Mouse (Mus musculus) layer of hippocampus, adult 9-11 months (tissue): ENCODE measurements at regions not wholly inside any gene's neighbourhood (a gene's known extent, or its start where the extent isn't known, plus 50 kb on each side); places are given as distances from the start of the nearest gene placed in this dataset.

ENCODE experiments used
- DNase-seq: peaks from one replicate; pipeline ENCODE4 v3.0.0; 2022

DNA sequence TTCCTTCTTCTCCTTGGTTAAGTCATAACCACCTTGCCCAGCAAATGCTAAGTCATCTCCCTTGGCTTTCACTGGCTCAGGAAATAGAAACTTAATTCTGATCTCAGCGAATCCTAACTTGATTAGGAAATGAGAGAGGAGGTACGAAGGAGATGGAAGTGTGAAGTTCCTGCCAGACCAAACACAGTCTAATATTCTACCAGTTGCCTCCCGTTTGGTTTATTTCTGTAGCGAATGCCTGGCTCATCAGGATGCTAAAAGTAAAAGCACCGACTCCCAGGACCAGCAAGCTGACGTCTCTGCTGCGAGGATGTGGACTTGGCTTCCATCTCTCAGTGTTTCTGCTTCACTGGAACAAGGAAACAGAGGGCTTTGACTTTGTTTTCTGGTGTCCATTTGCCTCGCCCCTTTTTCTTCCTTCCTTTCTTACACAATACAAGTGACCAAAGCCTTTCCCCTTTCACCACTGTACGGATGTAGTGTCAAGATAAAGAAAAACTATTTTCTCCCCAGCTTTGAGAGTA, 204.3 kb downstream of the Dusp6 start:
- DNase-seq, result no peak

- no peak for DNase-seq
Observed at GRCm38 (mm10) chr10:99468971-99469370, 205.9 kb downstream of the Dusp6 start.

- no peak for DNase-seq
Observed at GRCm38 (mm10) chr10:99471832-99472497, 208.9 kb downstream of the Dusp6 start.

- DNase-seq, result no peak
Observed at GRCm38 (mm10) chr10:99472806-99473205, 209.8 kb downstream of the Dusp6 start.

DNA sequence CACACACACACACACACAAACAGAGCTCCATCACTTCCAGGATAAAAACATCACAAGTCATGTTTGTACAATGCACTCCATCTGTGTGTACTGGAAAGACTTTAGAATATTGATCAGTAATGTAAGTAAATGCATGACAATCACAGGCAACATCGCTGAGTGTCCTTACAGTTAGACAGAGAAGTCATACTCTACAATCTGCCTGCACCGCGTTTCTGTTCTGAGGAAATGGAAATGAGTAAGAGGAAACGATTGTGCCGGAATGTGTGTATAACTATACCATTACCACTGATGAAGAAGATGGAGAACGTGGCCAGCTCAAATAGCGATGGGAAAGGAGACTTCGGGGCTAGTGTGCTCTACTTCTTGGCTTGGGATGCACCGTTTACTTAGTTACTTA, 210.7 kb downstream of the Dusp6 start:
- DNase-seq, result no peak

DNA sequence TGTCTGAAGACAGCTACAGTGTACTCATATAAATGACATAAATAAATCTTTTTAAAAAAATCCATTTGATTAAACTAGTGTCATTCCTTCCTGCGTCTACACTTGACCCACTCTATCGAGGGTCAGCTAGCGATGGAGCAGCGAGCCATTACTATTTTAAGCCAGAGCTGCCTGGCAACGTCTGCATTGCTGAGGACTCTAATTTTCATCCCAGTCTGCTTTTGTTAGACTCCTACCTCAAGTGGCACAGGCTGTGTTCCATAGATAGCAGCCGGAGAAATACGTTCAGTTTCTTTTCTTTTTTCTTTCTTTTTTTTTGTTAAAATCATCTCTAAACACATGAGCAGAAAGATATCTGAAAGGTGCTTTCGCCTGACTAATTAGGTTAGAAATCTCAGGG, 211.5 kb downstream of the Dusp6 start:
- DNase-seq, result no peak

- no peak for DNase-seq
Observed at GRCm38 (mm10) chr10:99476214-99476613, 213.2 kb downstream of the Dusp6 start.

GRCm38 (mm10) chr10:99476776-99477175, 213.7 kb downstream of the Dusp6 start:
- no peak for DNase-seq

DNA sequence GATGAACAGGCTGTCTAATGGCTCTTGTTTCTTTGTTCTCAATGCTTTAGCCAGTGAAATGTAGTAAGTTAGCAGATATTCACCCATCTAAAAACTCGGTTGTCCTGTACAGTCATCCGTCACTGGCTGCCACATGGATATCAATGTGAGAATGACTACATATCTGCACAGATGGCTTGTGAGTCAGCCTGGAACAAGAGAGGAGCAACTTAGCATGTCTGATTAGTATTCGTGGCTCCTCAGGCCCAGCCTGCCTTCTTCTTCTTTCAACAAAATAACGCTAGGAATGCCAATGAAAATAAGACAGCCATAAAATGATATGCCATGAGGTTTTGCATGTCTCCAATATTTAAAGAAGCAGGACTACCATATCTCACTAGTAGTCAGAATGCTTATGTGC, 217.5 kb downstream of the Dusp6 start:
- peak; percentile 83 for DNase-seq

DNA sequence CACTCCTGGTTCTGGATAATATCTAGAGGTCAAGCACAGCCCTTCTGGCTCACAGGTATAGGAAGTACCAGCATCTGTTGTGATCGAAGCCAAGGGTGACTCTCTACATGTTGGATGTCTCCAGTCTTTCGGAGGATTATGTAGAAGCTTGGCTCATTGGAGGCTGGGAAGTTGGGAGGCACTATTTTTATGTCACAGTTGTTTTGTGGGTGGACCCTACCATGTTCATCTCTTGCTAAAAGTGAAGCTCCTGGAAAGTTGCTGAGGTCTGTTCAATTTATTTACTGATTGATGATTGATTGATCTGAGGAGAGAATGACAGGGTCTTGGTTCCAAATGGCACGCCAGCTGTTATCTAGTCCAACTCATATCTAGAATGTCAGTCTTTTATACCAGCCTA, 219.0 kb downstream of the Dusp6 start:
- DNase-seq, result peak; percentile 40

- DNase-seq, result peak; percentile 41
Observed at GRCm38 (mm10) chr10:99488195-99489080, 225.4 kb downstream of the Dusp6 start.

DNA sequence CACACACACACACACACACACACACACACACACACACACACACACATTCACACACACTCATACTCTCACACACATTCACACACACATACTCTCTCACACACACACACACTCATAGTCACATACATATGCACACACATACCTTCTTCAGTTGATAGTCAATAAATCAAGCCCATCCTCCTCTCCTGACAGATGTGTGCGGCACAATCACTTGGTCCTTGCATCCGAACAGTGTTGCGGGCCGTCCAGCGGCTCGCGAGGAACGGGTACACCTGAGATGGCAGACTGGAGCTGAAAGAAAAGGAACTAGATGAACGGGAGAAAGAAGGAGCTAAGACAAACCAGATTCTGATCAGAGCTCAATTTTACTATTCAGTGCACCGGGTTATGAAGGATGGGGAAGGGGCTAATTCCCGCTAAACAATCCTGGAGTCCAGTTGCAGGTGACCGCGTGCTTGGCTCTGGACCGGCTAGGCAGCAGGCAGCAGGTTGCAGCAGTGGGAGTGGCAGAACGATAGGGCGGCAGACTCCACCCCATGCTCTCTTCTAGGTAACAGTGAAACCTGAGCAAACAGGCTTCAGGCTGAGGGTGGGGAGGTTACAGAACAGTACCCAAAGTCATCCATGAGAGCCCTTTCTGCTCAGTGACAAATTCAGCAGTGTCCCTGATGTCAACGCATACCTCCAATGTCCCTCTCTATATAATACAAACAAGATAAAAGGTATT, 247.8 kb downstream of the Csl start:
- no peak for DNase-seq

DNA sequence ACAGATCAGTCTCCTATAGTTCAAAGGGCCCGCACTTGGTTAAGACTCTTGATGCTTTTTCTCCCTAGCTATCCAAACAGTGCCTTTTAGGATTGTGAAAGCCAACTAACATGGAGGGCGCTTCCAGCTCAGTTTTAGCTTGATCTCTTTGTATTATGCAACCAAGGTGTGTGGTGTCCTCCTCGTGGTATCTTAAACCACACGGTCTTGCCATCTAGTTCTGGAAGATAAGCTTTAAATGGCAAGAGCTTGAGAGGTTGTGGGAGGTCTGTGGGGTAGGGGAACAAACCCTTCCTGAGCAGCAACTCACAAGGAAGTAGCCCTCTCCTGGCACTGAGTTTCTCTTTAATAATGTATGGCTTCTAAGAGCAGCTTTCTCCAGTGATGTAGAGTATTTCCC, 241.5 kb downstream of the Csl start:
- DNase-seq, result no peak

GRCm38 (mm10) chr10:99519479-99519878, 240.0 kb downstream of the Csl start:
- no peak for DNase-seq

DNA sequence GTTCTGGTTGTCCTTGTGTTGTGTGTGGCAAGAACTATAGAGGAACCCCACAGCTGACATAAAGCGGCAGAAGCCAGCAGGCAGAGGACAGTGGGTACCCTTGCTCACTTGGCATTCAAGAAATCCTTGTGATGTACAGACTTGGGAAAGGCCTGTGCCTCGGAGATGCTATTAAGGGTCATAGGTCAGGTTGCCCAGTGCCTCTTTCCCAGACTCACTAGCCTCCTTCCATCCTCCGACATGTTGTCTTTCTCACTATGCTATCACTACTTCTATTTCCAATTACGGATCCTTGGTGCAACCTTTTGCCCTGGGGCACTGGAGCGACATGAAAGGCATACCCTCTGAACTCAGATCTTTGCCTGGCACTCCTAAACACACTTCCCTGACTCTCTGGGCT, 235.6 kb downstream of the Csl start:
- no peak for DNase-seq

DNA sequence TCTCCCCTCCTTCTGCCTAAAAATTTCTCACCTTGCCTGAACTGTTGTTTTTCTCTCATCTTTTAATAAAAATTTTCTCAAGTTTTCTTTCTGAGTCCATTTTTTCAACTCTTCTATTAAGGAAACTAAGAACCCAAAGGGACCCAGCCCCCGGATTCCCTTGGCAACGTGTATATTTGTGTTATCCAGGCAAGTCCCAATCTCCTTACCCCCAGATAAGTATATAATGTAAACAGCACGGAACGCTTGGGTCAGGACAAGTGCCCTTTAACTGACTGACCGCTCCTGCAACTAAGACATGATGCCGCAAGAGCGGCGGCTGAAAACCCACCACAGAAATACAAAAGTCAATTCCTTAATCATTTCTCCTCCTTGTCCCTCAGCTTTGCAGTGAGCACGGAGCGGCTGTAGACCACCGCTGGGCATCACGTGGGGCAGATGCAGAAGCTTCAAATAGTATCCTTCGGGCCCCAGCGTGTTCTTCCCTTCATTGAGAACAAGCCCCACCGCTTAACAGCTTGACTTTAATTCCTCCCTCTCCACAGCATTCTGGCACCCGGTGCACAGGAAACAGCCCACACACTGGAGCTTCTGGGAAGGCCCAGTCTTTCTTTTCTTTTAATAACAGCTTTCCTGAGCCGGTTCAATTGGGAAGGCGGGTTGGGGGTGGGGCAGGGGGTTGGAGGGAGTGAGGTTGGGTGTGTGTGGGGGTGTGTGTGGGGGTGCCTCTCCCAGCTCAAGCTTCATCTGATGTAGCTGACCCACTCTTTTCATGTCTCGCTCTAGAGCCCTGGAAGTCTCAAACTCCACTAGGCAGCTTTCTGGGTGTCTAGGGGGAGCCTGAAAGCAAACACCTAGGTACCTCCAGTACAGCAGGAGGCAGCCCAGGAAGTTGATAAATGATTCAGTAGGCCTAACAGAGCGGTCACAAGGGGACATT, 234.9 kb downstream of the Csl start:
- peak; percentile 56 for DNase-seq

GRCm38 (mm10) chr10:99526148-99526547, 233.3 kb downstream of the Csl start:
- no peak for DNase-seq

GRCm38 (mm10) chr10:99526561-99526960, 232.9 kb downstream of the Csl start:
- no peak for DNase-seq

GRCm38 (mm10) chr10:99531104-99531503, 228.4 kb downstream of the Csl start:
- no peak for DNase-seq

DNA sequence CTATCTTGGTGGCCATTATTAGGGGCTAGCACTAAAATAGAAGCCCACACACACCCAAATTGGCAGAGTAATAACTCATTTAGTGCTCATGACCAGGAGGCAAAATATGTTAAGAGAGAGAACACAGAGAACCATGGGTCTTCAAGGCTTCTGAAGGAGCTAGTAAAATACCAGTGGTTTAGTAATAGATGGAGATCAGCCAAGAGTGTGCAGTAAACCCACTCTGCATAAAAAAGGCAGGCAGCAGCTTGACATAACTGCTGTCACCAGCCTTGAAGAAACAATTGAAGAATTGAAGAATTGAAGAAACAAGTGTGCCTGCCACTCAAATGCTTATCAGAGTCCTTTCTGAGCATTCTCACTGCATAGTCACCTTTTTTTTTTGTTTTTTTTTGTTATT, 227.9 kb downstream of the Csl start:
- DNase-seq, result no peak

DNA sequence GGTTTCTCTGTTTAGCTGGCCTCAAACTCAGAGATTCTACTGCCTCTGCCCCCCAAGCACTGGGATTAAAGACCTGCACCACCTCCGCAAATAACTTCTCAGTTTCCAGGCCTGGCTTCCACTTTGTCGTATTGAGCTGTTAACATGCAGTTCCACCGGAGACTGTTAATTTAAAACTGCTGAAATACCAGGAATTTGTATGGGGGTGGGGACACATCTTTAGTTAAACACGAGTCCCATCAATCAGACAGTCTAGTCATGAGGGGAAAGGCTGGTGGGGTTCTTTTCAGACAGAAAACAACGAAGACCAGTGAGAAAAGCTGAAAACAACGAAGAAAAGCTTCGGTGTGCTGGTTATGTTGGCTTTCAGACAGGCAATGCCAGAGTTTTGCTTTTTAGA, 227.5 kb downstream of the Csl start:
- no peak for DNase-seq

GRCm38 (mm10) chr10:99532697-99533119, 226.8 kb downstream of the Csl start:
- DNase-seq, result peak; percentile 44
